Mouse (Mus musculus) forebrain, embryonic 15.5 days (tissue): Measurements from ENCODE around the gene Nlk. TPM values are rescaled to one million over a fixed set of nuclear protein-coding genes. Genes with fewer than 3 reads are reported as not detected.

Source experiments
- ATAC-seq: fragments of 200-750 bp; cut with Nextera tagmentation; replicated peaks from 2 replicates; pipeline ENCODE4 v1.8.0; 2017; ENCODE audit warnings: mild to moderate bottlenecking, moderate TSS enrichment, moderate library complexity
- H3K27ac ChIP-seq: fragments of 300-500 bp; sonication (generic); replicated peaks from 2 replicates; pipeline ENCODE4 v1.5.1; 2015; ENCODE audit warnings: mild to moderate bottlenecking, inconsistent platforms
- H3K27me3 ChIP-seq: fragments of 300-500 bp; sonication (generic); 2 replicates; pipeline ENCODE4 v1.6.1; 2015; ENCODE audit warnings: inconsistent platforms
- H3K36me3 ChIP-seq: fragments of 300-500 bp; sonication (generic); 2 replicates; pipeline ENCODE4 v1.6.1; 2015; ENCODE audit warnings: mild to moderate bottlenecking, inconsistent platforms
- H3K4me1 ChIP-seq: fragments of 300-500 bp; sonication (generic); 2 replicates; pipeline ENCODE4 v1.6.1; 2015; ENCODE audit warnings: inconsistent platforms
- H3K4me2 ChIP-seq: fragments of 300-500 bp; sonication (generic); replicated peaks from 2 replicates; pipeline ENCODE4 v1.6.1; 2015; ENCODE audit warnings: mild to moderate bottlenecking, inconsistent platforms
- H3K4me3 ChIP-seq: fragments of 300-500 bp; sonication (generic); 2 replicates; pipeline ENCODE4 v1.5.1; 2015; ENCODE audit warnings: mild to moderate bottlenecking, inconsistent platforms
- H3K9ac ChIP-seq: fragments of 300-500 bp; sonication (generic); replicated peaks from 2 replicates; pipeline ENCODE4 v1.6.1; 2015; ENCODE audit warnings: mild to moderate bottlenecking, inconsistent platforms
- H3K9me3 ChIP-seq: fragments of 300-500 bp; sonication (generic); 2 replicates; pipeline ENCODE4 v1.6.1; 2016; ENCODE audit warnings: inconsistent platforms
- WGBS: fragments of 180-500 bp; shearing (Covaris S2); methylation state at CpG from one replicate; pipeline ENCODE4 v1.1.7; 2015; ENCODE audit warnings: mixed read lengths; 5-methylcytosine and 5-hydroxymethylcytosine counted together
- polyA plus RNA-seq: library from polyadenylated mRNA; unstranded; fragments of >200 nt; fragmentation: Nextera tagmentation; extraction: Ambion mirVana; gene quantifications from 2 replicates; pipeline ENCODE4 v1.2.1, GENCODE M21; 2015

The Nlk gene
- polyA plus RNA-seq, 1 experiment from 2014 or later = 31.9 TPM

DNA sequence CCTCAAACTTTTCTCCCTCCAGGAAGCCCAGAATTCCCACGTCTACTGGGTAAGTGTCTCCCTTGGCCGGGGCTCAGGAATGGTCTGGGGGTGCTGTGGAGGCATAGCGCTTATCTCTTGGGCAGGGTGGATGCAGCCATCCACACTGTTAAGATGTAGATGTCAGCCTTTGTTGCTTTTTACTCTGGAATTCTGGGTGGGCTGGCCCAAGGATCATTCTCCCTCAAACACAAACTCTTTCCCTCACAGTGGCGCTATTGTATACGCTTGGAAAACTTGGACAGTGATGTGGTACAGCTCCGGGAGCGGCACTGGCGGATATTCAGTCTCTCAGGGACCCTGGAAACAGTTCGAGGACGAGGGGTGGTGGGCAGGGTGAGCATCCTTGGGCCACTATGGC lies 178.2 kb downstream of the Nlk start:
- 90% methylated on average over 10 of the region's 10 CpGs for WGBS
- H3K27ac ChIP-seq = no peak overlapping the region
- H3K9me3 ChIP-seq = no peaks in the 10 kb centered on the region
- no peak overlapping the region for H3K9ac ChIP-seq
- H3K36me3 ChIP-seq = peaks cover 89% of the 10 kb centered on the region
- no peaks in the 10 kb centered on the region for H3K27me3 ChIP-seq
- H3K4me3 ChIP-seq = no peak overlapping the region
- no peaks in the 10 kb centered on the region for H3K4me1 ChIP-seq
- no peak overlapping the region for H3K4me2 ChIP-seq
- ATAC-seq = no peak

Other genes with a start within 250 kb of the Nlk start
- 20.2 and 21.7 TPM in 2 replicates for gene Slc46a1, start 231.7 kb downstream of the Nlk start, polyA plus RNA-seq
- 48.3 and 54.8 TPM in 2 replicates for gene Sarm1, start 199.6 kb downstream of the Nlk start, polyA plus RNA-seq
- 69.0 and 76.3 TPM in 2 replicates for gene Vtn, start 198.3 kb downstream of the Nlk start, polyA plus RNA-seq
- gene Sebox, start 193.9 kb downstream of the Nlk start, polyA plus RNA-seq = 0.41 TPM in 1 of 2 replicates, not detected in the other
- gene Tmem199, start 185.2 kb downstream of the Nlk start, polyA plus RNA-seq = 86.1 and 86.7 TPM in 2 replicates
- gene Poldip2, start 185.2 kb downstream of the Nlk start, polyA plus RNA-seq = 205 and 217 TPM in 2 replicates
- gene Tnfaip1, start 161.0 kb downstream of the Nlk start, polyA plus RNA-seq = 66.8 and 67.1 TPM in 2 replicates
- 112 and 113 TPM in 2 replicates for gene Ift20, start 161.0 kb downstream of the Nlk start, polyA plus RNA-seq
- gene Tmem97, start 146.6 kb downstream of the Nlk start, polyA plus RNA-seq = 30.4 and 35.2 TPM in 2 replicates
- gene Ccnq, start 54.4 kb upstream of the Nlk start, polyA plus RNA-seq = 36.4 and 40.4 TPM in 2 replicates
- 29.7 and 32.7 TPM in 2 replicates for gene Lyrm9, start 129.2 kb upstream of the Nlk start, polyA plus RNA-seq
- gene Nos2, start 223.4 kb upstream of the Nlk start, polyA plus RNA-seq = 0.78 and 1.2 TPM in 2 replicates